Mouse (Mus musculus) heart, embryonic 12.5 days (tissue): ENCODE measurements around the gene Rpl41. TPM values are rescaled to one million over a fixed set of nuclear protein-coding genes. Genes with fewer than 3 reads are reported as not detected.

Experiments
- ATAC-seq: fragments of 200-750 bp; cut with Nextera tagmentation; 2 replicates; pipeline ENCODE4 v1.8.0; 2017; ENCODE audit warnings: moderate TSS enrichment, moderate library complexity; ENCODE audit not compliant: insufficient number of reproducible peaks, low FRiP score
- H3K27ac ChIP-seq: fragments of 300-500 bp; sonication (generic); 2 replicates; pipeline ENCODE4 v1.5.1; 2016; ENCODE audit warnings: mild to moderate bottlenecking, moderate library complexity; ENCODE audit not compliant: poor library complexity, severe bottlenecking
- H3K27me3 ChIP-seq: fragments of 300-500 bp; sonication (generic); replicated peaks from 2 replicates; pipeline ENCODE4 v1.6.1; 2016; ENCODE audit warnings: mild to moderate bottlenecking, moderate library complexity
- H3K36me3 ChIP-seq: fragments of 300-500 bp; sonication (generic); 2 replicates; pipeline ENCODE4 v1.6.1; 2016; ENCODE audit warnings: mild to moderate bottlenecking, moderate library complexity
- H3K4me1 ChIP-seq: fragments of 300-500 bp; sonication (generic); replicated peaks from 2 replicates; pipeline ENCODE4 v1.6.1; 2016; ENCODE audit warnings: mild to moderate bottlenecking
- H3K4me2 ChIP-seq: fragments of 300-500 bp; sonication (generic); 2 replicates; pipeline ENCODE4 v1.6.1; 2016; ENCODE audit warnings: mild to moderate bottlenecking, moderate library complexity
- H3K4me3 ChIP-seq: fragments of 300-500 bp; sonication (generic); 2 replicates; pipeline ENCODE4 v1.5.1; 2016; ENCODE audit warnings: mild to moderate bottlenecking
- H3K9ac ChIP-seq: fragments of 300-500 bp; sonication (generic); 2 replicates; pipeline ENCODE4 v1.6.1; 2016; ENCODE audit warnings: mild to moderate bottlenecking, moderate library complexity
- H3K9me3 ChIP-seq: fragments of 300-500 bp; sonication (generic); replicated peaks from 2 replicates; pipeline ENCODE4 v1.6.1; 2016; ENCODE audit warnings: mild to moderate bottlenecking, moderate library complexity
- WGBS: fragments of 180-500 bp; shearing (Covaris S2); methylation state at CpG from one replicate; pipeline ENCODE4 v1.1.7; 2016; 5-methylcytosine and 5-hydroxymethylcytosine counted together
- polyA plus RNA-seq: library from polyadenylated mRNA; unstranded; fragments of >200 nt; fragmentation: Nextera tagmentation; extraction: Ambion mirVana; gene quantifications from 2 replicates; pipeline ENCODE4 v1.2.1, GENCODE M21; 2016

Rpl41 gene
- polyA plus RNA-seq, 1 experiment from 2014 or later = 2,341 TPM

DNA sequence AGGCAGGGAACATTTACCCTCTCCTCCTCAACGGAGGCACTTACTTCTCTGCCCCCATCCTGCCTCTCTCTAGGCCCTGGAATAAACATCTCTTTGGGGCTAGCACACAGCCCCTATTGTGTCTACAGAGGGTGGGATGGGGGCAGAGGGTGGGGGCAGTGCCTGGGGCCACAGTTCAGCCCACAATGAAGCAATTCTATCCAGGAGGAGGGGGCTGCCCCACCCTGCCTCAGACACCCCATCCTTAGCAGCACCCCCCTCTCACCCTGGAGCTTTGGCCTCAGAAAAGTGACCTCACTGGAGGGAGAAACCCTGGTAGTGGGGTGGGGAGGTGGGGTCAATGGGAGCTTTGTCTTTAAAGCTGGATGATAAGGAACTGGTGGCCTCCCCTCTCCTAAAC, 37.4 kb upstream of the Rpl41 start:
- Histone ChIP-seq H3K4me3 (no peak overlapping the region), H3K27me3 (peaks cover 42% of the 10 kb centered on the region), H3K27ac (no peak overlapping the region), H3K36me3 (no peaks in the 10 kb centered on the region; the same call in 1 of the 2 replicates), H3K9me3 (no peaks in the 10 kb centered on the region), H3K4me1 (peaks cover 36% of the 10 kb centered on the region), H3K9ac (peak overlapping the region; percentile 38; the same call in 1 of the 2 replicates), H3K4me2 (0 out of 2 replicates have a peak overlapping the region, but pooled peaks have one; percentile 1)
- no peak for ATAC-seq
- 6% methylated on average over 1 of the region's 1 CpGs for WGBS

DNA sequence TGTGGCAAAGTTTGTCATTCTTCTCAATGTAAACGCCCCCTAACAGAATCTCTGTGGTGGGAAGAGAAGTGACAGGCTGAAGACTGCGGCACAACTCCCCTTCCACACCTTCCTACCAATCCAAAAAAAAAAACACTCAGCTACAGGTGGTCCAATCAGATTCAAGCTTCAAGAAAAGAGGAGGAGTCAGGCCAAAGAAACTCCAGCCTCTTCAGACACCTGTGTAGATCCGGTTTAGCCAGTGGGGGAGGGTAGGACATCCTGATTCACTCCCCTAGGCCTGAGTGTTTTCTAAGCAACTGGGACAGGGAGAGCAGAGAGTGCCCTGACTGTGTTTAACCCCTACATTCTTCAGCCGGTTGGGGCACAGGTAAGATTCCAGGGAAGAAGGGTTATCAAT, 35.3 kb upstream of the Rpl41 start:
- Histone ChIP-seq H3K4me3 (no peak overlapping the region), H3K4me2 (peak overlapping the region; percentile 59)

DNA sequence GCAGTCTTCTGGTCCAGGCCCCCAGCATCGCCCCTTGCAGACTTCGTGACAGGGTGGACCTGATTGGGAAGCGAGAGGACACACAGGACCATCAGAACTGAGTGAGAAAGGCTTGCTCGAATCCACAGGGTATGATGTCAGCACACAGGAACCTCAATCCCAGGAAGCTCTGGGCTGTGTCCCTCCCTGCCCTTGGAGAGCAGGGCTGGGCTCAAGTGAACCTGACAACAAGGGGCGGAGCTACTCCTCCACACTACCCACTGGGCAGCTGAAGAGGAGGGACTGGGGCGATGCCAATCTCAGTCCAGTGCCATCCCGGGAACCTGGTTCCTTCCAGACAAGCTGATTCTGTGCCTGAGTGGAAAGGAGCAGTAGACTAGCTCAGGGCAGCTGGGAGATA, 34.5 kb upstream of the Rpl41 start:
- Histone ChIP-seq H3K27ac (peak overlapping the region; percentile 21; the same call in 1 of the 2 replicates), H3K9me3 (no peaks in the 10 kb centered on the region), H3K9ac (peak overlapping the region; percentile 56), H3K36me3 (peaks cover 6% of the 10 kb centered on the region; the same call in 1 of the 2 replicates), H3K4me2 (peak overlapping the region; percentile 59), H3K4me3 (peak overlapping the region; percentile 30), H3K27me3 (peaks cover 34% of the 10 kb centered on the region), H3K4me1 (peaks cover 29% of the 10 kb centered on the region)
- ATAC-seq = peak; percentile 83
- WGBS = 10% methylated on average over 7 of the region's 7 CpGs

More for the DNA sequence above, 35.3 kb upstream of the Rpl41 start:
- peaks cover 36% of the 10 kb centered on the region for H3K4me1 ChIP-seq
- no peak overlapping the region for H3K27ac ChIP-seq
- no peak for ATAC-seq
- H3K36me3 ChIP-seq = peaks cover 4% of the 10 kb centered on the region; the same call in 1 of the 2 replicates
- no peaks in the 10 kb centered on the region for H3K9me3 ChIP-seq
- peaks cover 41% of the 10 kb centered on the region for H3K27me3 ChIP-seq
- WGBS = 17% methylated on average over 4 of the region's 4 CpGs
- no peak overlapping the region for H3K9ac ChIP-seq

DNA sequence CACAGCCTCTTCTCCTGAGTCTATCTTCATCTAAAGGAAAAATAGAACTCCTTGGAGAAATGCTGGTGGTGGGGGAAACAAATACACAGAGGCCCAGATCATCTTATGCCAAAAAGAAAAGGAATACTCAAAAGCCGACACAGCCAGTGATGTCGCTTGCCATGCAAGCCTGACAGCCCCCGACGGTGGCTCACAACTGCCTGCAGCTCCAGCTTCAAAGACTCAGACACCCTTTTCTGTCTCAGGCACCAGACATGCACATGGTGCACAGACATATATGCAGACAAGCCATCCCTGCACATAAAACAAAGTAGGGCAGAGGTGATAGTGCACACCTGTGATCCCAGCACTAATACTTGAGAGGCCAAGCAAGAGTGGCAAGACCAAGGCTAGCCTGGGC, 30.6 kb upstream of the Rpl41 start:
- no peaks in the 10 kb centered on the region for H3K9me3 ChIP-seq
- H3K27ac ChIP-seq = no peak overlapping the region
- peaks cover 18% of the 10 kb centered on the region for H3K4me1 ChIP-seq
- H3K27me3 ChIP-seq = peaks cover 2% of the 10 kb centered on the region; the same call in 1 of the 2 replicates
- peaks cover 17% of the 10 kb centered on the region for H3K36me3 ChIP-seq
- WGBS = 75% methylated on average over 4 of the region's 4 CpGs
- no peak for ATAC-seq
- no peak overlapping the region for H3K4me3 ChIP-seq
- H3K9ac ChIP-seq = no peak overlapping the region
- no peak overlapping the region for H3K4me2 ChIP-seq

DNA sequence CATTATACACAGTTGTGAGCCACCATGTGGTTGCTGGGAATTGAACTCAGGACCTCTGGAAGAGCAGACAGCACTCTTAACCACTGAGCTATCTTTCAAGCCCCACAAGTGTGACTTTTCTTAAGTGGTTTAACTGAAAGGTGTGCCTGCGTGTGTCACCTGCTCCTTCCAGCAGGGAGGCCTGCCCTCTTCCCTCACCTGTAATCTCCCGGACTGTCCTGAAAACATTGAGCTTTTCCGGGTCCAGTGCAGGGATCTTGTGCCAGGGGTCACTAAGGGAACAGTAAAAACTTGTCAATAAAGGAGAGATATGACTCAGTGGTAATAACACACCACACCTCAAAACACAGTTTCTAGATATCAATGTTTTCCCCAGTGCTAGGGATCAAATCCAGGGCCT, 30.2 kb upstream of the Rpl41 start:
- Histone ChIP-seq H3K27ac (no peak overlapping the region), H3K4me1 (peaks cover 15% of the 10 kb centered on the region), H3K36me3 (peaks cover 21% of the 10 kb centered on the region), H3K27me3 (no peaks in the 10 kb centered on the region), H3K9ac (no peak overlapping the region), H3K4me2 (no peak overlapping the region), H3K9me3 (no peaks in the 10 kb centered on the region), H3K4me3 (no peak overlapping the region)
- 80% methylated on average over 3 of the region's 3 CpGs for WGBS
- no peak for ATAC-seq

DNA sequence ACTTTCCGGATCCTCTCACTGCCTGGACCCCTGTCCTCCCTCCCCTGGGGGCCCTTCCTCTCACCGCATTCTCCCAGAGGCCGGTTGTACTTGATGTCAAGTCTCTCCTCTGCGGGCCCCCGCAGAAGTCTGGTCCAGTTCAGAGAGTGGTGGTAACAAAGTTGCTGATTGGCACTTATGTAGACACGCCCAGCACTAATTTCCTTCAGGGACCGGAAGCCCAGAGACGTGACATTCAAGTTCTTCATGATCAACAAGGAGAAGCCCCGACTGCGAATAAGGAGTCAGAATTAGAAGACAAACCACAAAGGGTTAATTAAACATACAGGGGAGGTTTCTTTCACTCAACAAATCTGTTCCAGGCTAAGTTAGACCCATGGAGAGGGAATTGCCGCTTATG, 29.2 kb upstream of the Rpl41 start:
- H3K36me3 ChIP-seq = peaks cover 21% of the 10 kb centered on the region
- 61% methylated on average over 11 of the region's 11 CpGs for WGBS
- H3K9me3 ChIP-seq = no peaks in the 10 kb centered on the region
- peaks cover 6% of the 10 kb centered on the region for H3K4me1 ChIP-seq
- H3K4me3 ChIP-seq = no peak overlapping the region
- no peaks in the 10 kb centered on the region for H3K27me3 ChIP-seq
- no peak overlapping the region for H3K4me2 ChIP-seq
- no peak overlapping the region for H3K27ac ChIP-seq
- no peak for ATAC-seq
- no peak overlapping the region for H3K9ac ChIP-seq

DNA sequence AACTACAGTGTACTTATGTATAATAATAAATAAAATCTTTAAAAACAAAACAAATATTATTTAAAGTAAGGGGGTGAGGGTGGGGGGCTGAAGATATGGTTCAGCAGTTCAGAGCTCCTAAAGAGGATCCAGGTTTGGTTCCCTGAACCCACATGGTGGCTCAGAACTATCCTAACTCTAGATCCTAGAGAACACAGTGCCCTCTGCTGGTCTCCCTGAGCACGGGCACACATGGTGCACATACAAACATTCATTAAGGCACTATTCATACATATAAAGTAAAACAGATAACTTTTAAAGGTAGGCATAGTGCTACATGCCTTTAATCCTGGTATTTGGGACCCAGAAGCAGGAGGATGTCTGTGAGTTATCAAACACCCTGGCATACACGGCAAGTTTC, 26.0 kb upstream of the Rpl41 start:
- Histone ChIP-seq H3K9me3 (no peaks in the 10 kb centered on the region), H3K4me2 (no peak overlapping the region), H3K27ac (no peak overlapping the region), H3K36me3 (peaks cover 41% of the 10 kb centered on the region), H3K4me1 (no peaks in the 10 kb centered on the region), H3K4me3 (no peak overlapping the region), H3K9ac (no peak overlapping the region), H3K27me3 (no peaks in the 10 kb centered on the region)
- no peak for ATAC-seq
- 88% methylated on average over 2 of the region's 2 CpGs for WGBS

DNA sequence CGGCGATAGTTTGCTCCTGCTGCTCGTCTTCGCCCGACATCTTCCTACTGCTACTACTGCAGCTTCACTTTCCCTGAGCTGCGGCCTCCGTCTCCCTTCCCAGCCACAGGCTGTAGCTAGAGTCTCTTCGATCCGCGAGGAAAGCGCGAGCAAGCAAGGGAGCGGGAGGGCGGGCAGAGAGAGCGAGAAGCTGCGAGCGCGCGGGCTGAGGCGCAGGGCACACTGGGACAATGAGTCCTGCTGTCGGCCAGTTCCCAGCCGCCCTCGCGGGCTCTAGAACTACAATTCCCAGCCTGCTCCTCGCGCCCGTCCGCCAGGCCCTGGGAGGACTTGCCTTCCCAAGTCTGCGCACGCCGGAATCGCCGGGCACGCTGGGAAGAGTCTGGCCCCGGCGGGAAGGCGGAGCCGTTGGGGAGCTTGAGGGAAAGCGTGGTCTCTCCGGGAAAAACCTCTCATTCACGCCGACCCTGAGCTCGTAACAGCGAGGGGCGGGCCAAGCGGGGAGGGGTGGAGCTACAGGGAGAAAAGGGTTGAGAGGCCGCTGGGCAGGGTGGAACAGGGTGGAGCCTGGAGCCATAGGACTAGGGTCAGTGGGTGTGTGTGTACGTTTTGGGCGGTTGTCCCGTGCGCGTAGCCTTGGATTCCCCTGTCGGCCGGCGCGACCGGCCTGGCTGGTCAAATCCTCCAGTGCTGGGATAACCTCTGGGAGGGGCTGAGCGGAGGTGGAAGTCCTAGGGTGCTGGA, 16.9 kb upstream of the Rpl41 start, which contains the start of gene Pa2g4:
Pa2g4 (minus strand) TSS at position 200 of the 744 bp plus-strand sequence.
- peak within 1 kb of the TSS; percentile 94 for H3K9ac ChIP-seq
- no peaks in the 10 kb centered on the region for H3K27me3 ChIP-seq
- H3K4me1 ChIP-seq = peaks cover 14% of the 10 kb centered on the region
- H3K36me3 ChIP-seq = peaks cover 43% of the 10 kb centered on the region
- H3K9me3 ChIP-seq = no peaks in the 10 kb centered on the region
- peak within 1 kb of the TSS; percentile 86 for H3K27ac ChIP-seq
- peak within 1 kb of the TSS; percentile 85 for H3K4me3 ChIP-seq
- peak within 1 kb of the TSS; percentile 89 for H3K4me2 ChIP-seq
- peak; percentile 98 for ATAC-seq
- 0% methylated on average over 58 of the region's 58 CpGs for WGBS

DNA sequence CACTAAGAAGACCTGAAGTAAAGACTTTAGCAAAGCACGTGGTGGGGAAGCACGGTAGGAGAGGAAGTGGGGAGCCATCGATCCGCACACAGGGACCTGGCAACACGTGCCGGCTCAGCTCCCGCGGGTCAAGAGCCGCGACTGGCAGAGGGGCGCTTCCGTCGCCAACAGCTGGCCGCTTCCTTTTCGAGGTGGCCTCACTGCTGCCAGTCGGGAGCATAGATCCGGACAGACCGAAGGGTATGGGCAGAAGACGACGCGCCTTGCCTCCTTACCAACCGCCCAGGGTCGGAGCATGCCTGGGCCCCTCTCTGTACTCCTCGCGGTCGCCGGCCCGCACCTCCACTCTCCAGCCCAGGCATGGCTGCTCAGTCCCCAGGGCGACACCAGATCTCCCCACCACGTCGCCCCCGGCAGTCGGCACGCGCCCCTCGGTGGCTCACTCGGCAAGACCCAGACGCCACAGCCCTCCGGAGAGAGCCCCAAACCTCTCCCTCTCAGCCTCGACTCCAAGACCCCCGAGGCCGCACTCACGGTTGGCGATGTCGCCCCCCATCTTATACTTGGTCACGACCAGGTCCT, 16.2 kb upstream of the Rpl41 start:
- Histone ChIP-seq H3K4me2 (peak overlapping the region; percentile 89), H3K27me3 (no peaks in the 10 kb centered on the region), H3K4me3 (peak overlapping the region; percentile 85), H3K36me3 (peaks cover 46% of the 10 kb centered on the region), H3K9ac (peak overlapping the region; percentile 94), H3K27ac (peak overlapping the region; percentile 86), H3K4me1 (peaks cover 14% of the 10 kb centered on the region), H3K9me3 (no peaks in the 10 kb centered on the region)
- ATAC-seq = peak; percentile 30
- under 1% methylated on average over 46 of the region's 46 CpGs for WGBS

DNA sequence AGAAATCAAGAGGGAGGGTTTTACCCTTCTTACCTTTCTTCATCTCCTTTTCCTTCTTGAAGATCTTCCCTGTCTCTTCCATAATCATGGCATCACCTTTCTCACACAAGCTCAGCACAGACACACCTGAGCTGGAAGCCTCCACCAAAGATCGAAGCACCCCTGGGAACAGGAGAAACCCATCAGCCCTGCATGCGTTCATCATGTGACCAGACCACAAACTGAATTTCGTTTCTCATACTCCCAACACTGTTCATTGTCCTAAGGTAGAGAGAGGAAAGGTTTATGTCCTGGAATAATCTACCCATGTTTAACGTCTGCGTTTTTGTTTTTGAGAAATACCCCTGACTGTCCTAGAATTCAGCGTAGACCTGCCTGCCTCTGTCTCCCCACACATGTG, 14.4 kb upstream of the Rpl41 start:
- H3K4me3 ChIP-seq = no peak overlapping the region
- H3K27me3 ChIP-seq = no peaks in the 10 kb centered on the region
- 88% methylated on average over 6 of the region's 6 CpGs for WGBS
- H3K9me3 ChIP-seq = no peaks in the 10 kb centered on the region
- ATAC-seq = no peak
- H3K4me2 ChIP-seq = peak overlapping the region; percentile 25; the same call in 1 of the 2 replicates
- H3K9ac ChIP-seq = no peak overlapping the region; the same call in 1 of the 2 replicates
- H3K4me1 ChIP-seq = peaks cover 14% of the 10 kb centered on the region
- peaks cover 54% of the 10 kb centered on the region for H3K36me3 ChIP-seq
- H3K27ac ChIP-seq = no peak overlapping the region

DNA sequence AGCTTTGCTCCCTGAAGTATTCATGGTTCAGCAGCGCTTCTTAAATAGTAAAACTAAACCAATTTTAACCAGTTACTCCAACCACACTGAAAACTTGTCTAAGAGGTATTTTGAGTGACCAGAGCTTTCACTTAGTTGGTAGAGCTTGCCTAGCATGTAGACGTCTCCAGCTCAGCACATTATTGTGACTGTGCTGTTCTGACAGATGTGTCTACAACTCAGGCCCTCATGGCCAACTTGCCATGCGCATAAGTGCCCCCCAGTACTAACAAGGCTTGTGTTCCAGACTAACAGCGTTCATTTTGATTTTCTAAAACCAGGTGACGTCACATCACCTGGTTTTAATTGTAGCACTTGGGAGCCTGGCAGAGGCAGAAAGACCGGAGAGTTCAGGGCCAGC, 7.9 kb upstream of the Rpl41 start:
- no peaks in the 10 kb centered on the region for H3K9me3 ChIP-seq
- H3K4me3 ChIP-seq = no peak overlapping the region
- H3K4me1 ChIP-seq = no peaks in the 10 kb centered on the region
- no peak overlapping the region for H3K27ac ChIP-seq
- H3K9ac ChIP-seq = no peak overlapping the region
- no peak overlapping the region for H3K4me2 ChIP-seq
- no peak for ATAC-seq
- no peaks in the 10 kb centered on the region for H3K27me3 ChIP-seq
- WGBS = 82% methylated on average over 6 of the region's 6 CpGs
- H3K36me3 ChIP-seq = peaks cover 53% of the 10 kb centered on the region
